Mouse (Mus musculus): ENCODE measurements around the gene Insl6.

- no peak for TF ChIP-seq CTCF (IDR thresholded peaks at IDR 0.05; ENCODE audit: low read depth, low read length)
- TF ChIP-seq POLR2A (IDR thresholded peaks at IDR 0.05; ENCODE audit: borderline replicate concordance, low read depth, low read length) = no peak
Observed at GRCm38 (mm10) chr19:29364076-29364475, 38.9 kb upstream of the Insl6 start.

Measured in bone marrow macrophage, adult 2 months (primary cell).